In genomic region chr10:127738151-127738882, GRCm38 (mm10) we compare ENCODE assay signal across 9 mouse cellular contexts. TPM values are rescaled to one million over a fixed set of nuclear protein-coding genes. Genes with fewer than 3 reads are reported as not detected.
DNase-seq lines count a peak whose midpoint lies in the region; ATAC-seq and TF ChIP-seq lines count a peak whose summit lies in the region.
"Had no signal": no experiment of that assay in that cellular context is flagged by ENCODE, and none has a peak within 500 bp of the region (broad histone marks: within the 10 kb centered on the region; RNA-seq: fewer than 3 reads in every experiment).

No protein-coding gene starts in this region.

- peaks cover 18% of the 10 kb centered on the region for H3K27me3 ChIP-seq in forebrain, embryonic 13.5 days
- no peaks in the 10 kb centered on the region for H3K27me3 ChIP-seq in intestine, postnatal 0 days (replicated peaks; ENCODE audit: control insufficient read depth, insufficient read depth, low read length)
- H3K27me3 ChIP-seq in liver, postnatal 0 days (ENCODE audit: insufficient read depth, low read length): no peaks in the 10 kb centered on the region
- H3K27me3 ChIP-seq in stomach, postnatal 0 days (ENCODE audit: control insufficient read depth, insufficient read depth, low read length): no peaks in the 10 kb centered on the region

- DNase-seq in layer of hippocampus, adult 2 months (ENCODE audit: low spot score in 2 of 2): no peak
- no peak for DNase-seq in layer of hippocampus, adult 9-10 months (ENCODE audit: low spot score)
- peak; percentile 39 for DNase-seq in adrenal gland, postnatal 25 days
- DNase-seq in liver, postnatal 0 days: peak; percentile 70
- DNase-seq in stomach, postnatal 0 days (ENCODE audit: low spot score): peak; percentile 71
- no peak for DNase-seq in left cerebral cortex, postnatal 25 days (ENCODE audit: low spot score in 2 of 2)

- WGBS in forebrain, embryonic 13.5 days: 54% methylated on average over 13 of the region's 13 CpGs
- 19% methylated on average over 13 of the region's 13 CpGs for WGBS in intestine, postnatal 0 days
- WGBS in liver, postnatal 0 days (ENCODE audit: insufficient replicate concordance): 25% methylated on average over 13 of the region's 13 CpGs
- WGBS in stomach, postnatal 0 days: 27% methylated on average over 13 of the region's 13 CpGs

- H3K4me2 ChIP-seq in forebrain, embryonic 13.5 days: no peak overlapping the region
- peak overlapping the region; percentile 80 for H3K4me2 ChIP-seq in intestine, postnatal 0 days (replicated peaks; ENCODE audit: low read depth)
- H3K4me2 ChIP-seq in liver, postnatal 0 days (ENCODE audit: low read depth, low read length): peak overlapping the region; percentile 89
- peak overlapping the region; percentile 60 for H3K4me2 ChIP-seq in stomach, postnatal 0 days (replicated peaks; ENCODE audit: low read depth)

- intact Hi-C loops in left cerebral cortex, postnatal 25 days (cut with DNase I): loop anchor here (2.0 kb wide), 2 partner anchors 60 to 198 kb away; no protein-coding TSS in a partner anchor

- H3K4me3 ChIP-seq in layer of hippocampus, adult 2 months: no peak overlapping the region
- H3K4me3 ChIP-seq in forebrain, embryonic 13.5 days: peak overlapping the region; percentile 87; the same call in 1 of the 2 replicates
- peak overlapping the region; percentile 94; the same call in 1 of the 2 replicates for H3K4me3 ChIP-seq in intestine, postnatal 0 days (ENCODE audit: low read depth, low read length)
- H3K4me3 ChIP-seq in liver, postnatal 0 days (ENCODE audit: low read depth, low read length): peak overlapping the region; percentile 82
- H3K4me3 ChIP-seq in stomach, postnatal 0 days (ENCODE audit: low read depth, low read length): 0 out of 2 replicates have a peak overlapping the region, but pooled peaks have one; percentile 93

- no peak for ATAC-seq in forebrain, embryonic 13.5 days
- peak; percentile 83 for ATAC-seq in intestine, postnatal 0 days
- ATAC-seq in liver, postnatal 0 days: peak; percentile 59
- peak; percentile 51 for ATAC-seq in stomach, postnatal 0 days (ENCODE audit: low FRiP score, low TSS enrichment)

- H3K4me1 ChIP-seq in forebrain, embryonic 13.5 days: peaks cover 16% of the 10 kb centered on the region
- 0 out of 2 replicates have a peak, but pooled peaks cover 3% of the 10 kb centered on the region for H3K4me1 ChIP-seq in intestine, postnatal 0 days (replicated peaks; ENCODE audit: control insufficient read depth, insufficient read depth, low read length)
- peaks cover 36% of the 10 kb centered on the region for H3K4me1 ChIP-seq in liver, postnatal 0 days (ENCODE audit: insufficient read depth)
- H3K4me1 ChIP-seq in stomach, postnatal 0 days (replicated peaks; ENCODE audit: control insufficient read depth, insufficient read depth): no peaks in the 10 kb centered on the region

- no peak overlapping the region for H3K27ac ChIP-seq in layer of hippocampus, adult 2 months
- no peak overlapping the region for H3K27ac ChIP-seq in forebrain, embryonic 13.5 days
- peak overlapping the region; percentile 92 for H3K27ac ChIP-seq in intestine, postnatal 0 days (ENCODE audit: low read depth, low read length)
- H3K27ac ChIP-seq in liver, postnatal 0 days (ENCODE audit: low read depth): peak overlapping the region; percentile 90
- H3K27ac ChIP-seq in stomach, postnatal 0 days (replicated peaks): peak overlapping the region; percentile 73

- no peak overlapping the region for H3K9ac ChIP-seq in forebrain, embryonic 13.5 days
- no peak overlapping the region for H3K9ac ChIP-seq in intestine, postnatal 0 days (ENCODE audit: low read depth, low read length)
- H3K9ac ChIP-seq in liver, postnatal 0 days (replicated peaks): no peak overlapping the region; the same call in none of the 2 replicates
- no peak overlapping the region for H3K9ac ChIP-seq in stomach, postnatal 0 days (ENCODE audit: low read length)

- TF ChIP-seq EP300 in liver, postnatal 0 days (IDR thresholded peaks at IDR 0.05; ENCODE audit: low read depth): no peak; the same call in 1 of the 2 replicates
- TF ChIP-seq EP300 in stomach, postnatal 0 days (optimal IDR thresholded peaks at IDR 0.05): no peak

- peaks cover 23% of the 10 kb centered on the region for H3K36me3 ChIP-seq in forebrain, embryonic 13.5 days (ENCODE audit: poor library complexity, severe bottlenecking)
- H3K36me3 ChIP-seq in intestine, postnatal 0 days (ENCODE audit: control insufficient read depth, insufficient read depth): peaks cover 23% of the 10 kb centered on the region
- H3K36me3 ChIP-seq in liver, postnatal 0 days (replicated peaks; ENCODE audit: insufficient read depth, low read length): peaks cover 19% of the 10 kb centered on the region
- H3K36me3 ChIP-seq in stomach, postnatal 0 days (ENCODE audit: control insufficient read depth, insufficient read depth, low read length): peaks cover 8% of the 10 kb centered on the region; the same call in 1 of the 2 replicates

- peak; percentile 82 for TF ChIP-seq CTCF in layer of hippocampus, adult 2 months (conservative IDR thresholded peaks at IDR 0.05)
- peak; percentile 87 for TF ChIP-seq CTCF in intestine, postnatal 0 days (IDR thresholded peaks at IDR 0.05; ENCODE audit: low read depth)
- peak; percentile 86 for TF ChIP-seq CTCF in liver, postnatal 0 days (IDR thresholded peaks at IDR 0.05; ENCODE audit: low read depth)
- TF ChIP-seq CTCF in stomach, postnatal 0 days (IDR thresholded peaks at IDR 0.05; ENCODE audit: low read depth): peak; percentile 82

- H3K9me3 ChIP-seq in forebrain, embryonic 13.5 days (replicated peaks): no peaks in the 10 kb centered on the region
- H3K9me3 ChIP-seq in intestine, postnatal 0 days (ENCODE audit: control insufficient read depth): no peaks in the 10 kb centered on the region
- no peaks in the 10 kb centered on the region for H3K9me3 ChIP-seq in liver, postnatal 0 days (ENCODE audit: low read length)
- no peaks in the 10 kb centered on the region for H3K9me3 ChIP-seq in stomach, postnatal 0 days (ENCODE audit: control insufficient read depth, low read length)

RNA-seq across cellular contexts. Expression of gene Zbtb39, which starts 1.0 kb away (rescaled TPM):
- total RNA-seq in layer of hippocampus, adult 2 months (2021): 10 to 100 TPM; 10.5 to 11.5 TPM
- total RNA-seq in adrenal gland, postnatal 25 days (2021): 12.3 and 13.5 TPM in 2 replicates
- 4.3 TPM in 2 replicates for polyA plus RNA-seq in forebrain, embryonic 13.5 days (2015; fragmentation: Nextera tagmentation; extraction: Ambion mirVana)
- polyA plus RNA-seq in intestine, postnatal 0 days (2015; fragmentation: Nextera tagmentation; extraction: Ambion mirVana): 1.3 and 1.6 TPM in 2 replicates
- polyA plus RNA-seq in liver, postnatal 0 days (2015; fragmentation: Nextera tagmentation; extraction: Ambion mirVana): 1.0 and 1.1 TPM in 2 replicates
- polyA plus RNA-seq in stomach, postnatal 0 days (2015; fragmentation: Nextera tagmentation; extraction: Ambion mirVana): 1.4 and 1.6 TPM in 2 replicates
- total RNA-seq in left cerebral cortex, postnatal 25 days (2021): 1 to 10 TPM; 8.5 to 8.7 TPM

RNA-seq across cellular contexts. Expression of gene Gpr182, which starts 13.2 kb away (rescaled TPM):
- total RNA-seq in layer of hippocampus, adult 2 months (2021): 1 to 10 TPM; 1.2 to 1.7 TPM
- 10.9 and 11.4 TPM in 2 replicates for total RNA-seq in adrenal gland, postnatal 25 days (2021)
- polyA plus RNA-seq in forebrain, embryonic 13.5 days (2015; fragmentation: Nextera tagmentation; extraction: Ambion mirVana): 0.39 and 0.48 TPM in 2 replicates
- 0.81 and 1.2 TPM in 2 replicates for polyA plus RNA-seq in intestine, postnatal 0 days (2015; fragmentation: Nextera tagmentation; extraction: Ambion mirVana)
- polyA plus RNA-seq in liver, postnatal 0 days (2015; fragmentation: Nextera tagmentation; extraction: Ambion mirVana): 16.1 and 17.3 TPM in 2 replicates
- 0.77 and 0.92 TPM in 2 replicates for polyA plus RNA-seq in stomach, postnatal 0 days (2015; fragmentation: Nextera tagmentation; extraction: Ambion mirVana)
- 1 to 10 TPM; 1.5 to 1.9 TPM for total RNA-seq in left cerebral cortex, postnatal 25 days (2021)

RNA-seq across cellular contexts. Expression of gene Tac2, which starts 14.0 kb away (rescaled TPM):
- total RNA-seq in layer of hippocampus, adult 2 months (2021): 1 to 10 TPM; 2.2 to 3.6 TPM
- total RNA-seq in adrenal gland, postnatal 25 days (2021): not detected in 2 replicates
- polyA plus RNA-seq in forebrain, embryonic 13.5 days (2015; fragmentation: Nextera tagmentation; extraction: Ambion mirVana): 0.35 TPM in 1 of 2 replicates, not detected in the other
- polyA plus RNA-seq in intestine, postnatal 0 days (2015; fragmentation: Nextera tagmentation; extraction: Ambion mirVana): not detected in 2 replicates
- 1.9 and 2.3 TPM in 2 replicates for polyA plus RNA-seq in liver, postnatal 0 days (2015; fragmentation: Nextera tagmentation; extraction: Ambion mirVana)
- polyA plus RNA-seq in stomach, postnatal 0 days (2015; fragmentation: Nextera tagmentation; extraction: Ambion mirVana): 0.34 and 0.35 TPM in 2 replicates
- 10 to 100 TPM; 18.3 to 18.5 TPM for total RNA-seq in left cerebral cortex, postnatal 25 days (2021)
- polyA plus RNA-seq: testis, adult 2 months had no signal

RNA-seq across cellular contexts. Expression of gene Rdh1, which starts 21.2 kb away (rescaled TPM):
- under 1 TPM in 1 of 2 experiments, not detected in 1; 0.18 TPM for total RNA-seq in layer of hippocampus, adult 2 months (2021)
- total RNA-seq in adrenal gland, postnatal 25 days (2021): 0.57 and 1.3 TPM in 2 replicates
- not detected in 2 replicates for polyA plus RNA-seq in forebrain, embryonic 13.5 days (2015; fragmentation: Nextera tagmentation; extraction: Ambion mirVana)
- polyA plus RNA-seq in intestine, postnatal 0 days (2015; fragmentation: Nextera tagmentation; extraction: Ambion mirVana): 0.10 and 0.12 TPM in 2 replicates
- 0.20 TPM in 2 replicates for polyA plus RNA-seq in liver, postnatal 0 days (2015; fragmentation: Nextera tagmentation; extraction: Ambion mirVana)
- 0.19 and 0.23 TPM in 2 replicates for polyA plus RNA-seq in stomach, postnatal 0 days (2015; fragmentation: Nextera tagmentation; extraction: Ambion mirVana)
- under 1 TPM; 0.09 to 0.14 TPM for total RNA-seq in left cerebral cortex, postnatal 25 days (2021)

RNA-seq across cellular contexts. Expression of gene Rdh16f1, which starts 21.3 kb away (rescaled TPM):
- total RNA-seq in layer of hippocampus, adult 2 months (2021): under 1 TPM in 1 of 2 experiments, not detected in 1; 0.39 TPM
- total RNA-seq in adrenal gland, postnatal 25 days (2021): 1.0 and 2.7 TPM in 2 replicates
- polyA plus RNA-seq in forebrain, embryonic 13.5 days (2015; fragmentation: Nextera tagmentation; extraction: Ambion mirVana): not detected in 2 replicates
- 0.10 and 0.43 TPM in 2 replicates for polyA plus RNA-seq in intestine, postnatal 0 days (2015; fragmentation: Nextera tagmentation; extraction: Ambion mirVana)
- polyA plus RNA-seq in liver, postnatal 0 days (2015; fragmentation: Nextera tagmentation; extraction: Ambion mirVana): 0.69 TPM in 1 of 2 replicates, not detected in the other
- polyA plus RNA-seq in stomach, postnatal 0 days (2015; fragmentation: Nextera tagmentation; extraction: Ambion mirVana): 0.67 and 0.69 TPM in 2 replicates
- not detected for total RNA-seq in left cerebral cortex, postnatal 25 days (2021)
- polyA plus RNA-seq: testis, adult 2 months had no signal

Comparison
In these comparisons a context has a peak if more than half of its experiments do, and no peak if none do; other contexts are left out.
1. DNase-seq: peak in adrenal gland, postnatal 25 days (single experiment), liver, postnatal 0 days (single experiment) and stomach, postnatal 0 days (single experiment); none in layer of hippocampus, adult 2 months (0 of 2), layer of hippocampus, adult 9-10 months (single experiment) and left cerebral cortex, postnatal 25 days (0 of 2).
2. H3K27ac ChIP-seq: peak in intestine, postnatal 0 days (single experiment), liver, postnatal 0 days (single experiment) and stomach, postnatal 0 days (single experiment); none in layer of hippocampus, adult 2 months (single experiment) and forebrain, embryonic 13.5 days (single experiment).
3. Peak in every context shown above with its lines, with median percentiles within 50 percentile points of each other: CTCF ChIP-seq.